Mouse (Mus musculus): Measurements from ENCODE around the gene Gm340.

DNA sequence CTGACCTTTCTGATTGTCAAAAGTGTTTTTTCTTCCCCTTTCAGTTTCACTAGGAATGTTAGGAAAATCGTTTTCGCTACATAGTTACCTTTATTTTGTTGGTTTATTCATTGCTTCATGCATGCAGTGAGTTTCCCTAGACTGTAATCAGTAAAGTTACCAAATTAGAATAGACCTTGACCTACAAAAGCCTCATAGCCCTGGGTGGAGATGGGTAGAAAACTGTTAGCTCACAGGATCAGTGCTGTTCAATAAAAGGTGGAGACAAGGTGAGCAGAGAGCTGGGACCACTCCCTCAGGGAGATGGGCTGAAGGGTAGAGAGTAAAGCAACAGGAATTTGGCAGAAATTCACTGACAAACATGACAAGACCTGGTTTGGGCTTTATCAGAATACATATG, 8.5 kb upstream of the Gm340 start:
- TF ChIP-seq CTCF (IDR thresholded peaks at IDR 0.05; ENCODE audit: low read depth) (no peak), EP300 (optimal IDR thresholded peaks at IDR 0.05) (no peak)

Measured in stomach, postnatal 0 days (tissue).